Mouse (Mus musculus): Measurements from ENCODE around the gene Med1. TPM values are rescaled to one million over a fixed set of nuclear protein-coding genes. Genes with fewer than 3 reads are reported as not detected.
"Not testable (repeated sequence)": the region's sequence is repeated elsewhere in the genome, so short reads cannot be mapped to it uniquely, and the experiment has no call there.

The Med1 gene
- total RNA-seq (2014; fragmentation: Nextera tagmentation): 168 and 188 TPM in 2 replicates
- total RNA-seq (2017): 38.9 and 44.2 TPM in 2 replicates
- polyA plus RNA-seq (2012): 16.6 and 18.0 TPM in 2 replicates

GRCm38 (mm10) chr11:98192901-98193805 lies at the start of gene Med1:
Med1 (minus strand) TSS chr11:98193293.
- Histone ChIP-seq H3K9me3 (replicated peaks) (no peaks in the 10 kb centered on the region), H3K36me3 (replicated peaks) (peaks cover 32% of the 10 kb centered on the region), H3K27me3 (ENCODE audit: insufficient read depth, low read length) (no peaks in the 10 kb centered on the region), H3K4me1 (ENCODE audit: insufficient read depth, low read depth, low read length) (peaks cover 30% of the 10 kb centered on the region), H3K4me3 (ENCODE audit: low read depth, low read length) (peak within 1 kb of the TSS; percentile 94)
- TF ChIP-seq GATA2 (IDR thresholded peaks at IDR 0.05; ENCODE audit: borderline replicate concordance, low read depth, low read length): no peak
- TF ChIP-seq POLR2AphosphoS5 (IDR thresholded peaks at IDR 0.05; ENCODE audit: insufficient replicate concordance, low read depth, low read length): no peak
- no peak for TF ChIP-seq GATA1 (IDR thresholded peaks at IDR 0.05; ENCODE audit: borderline replicate concordance, low read length)
- TF ChIP-seq CTCF (IDR thresholded peaks at IDR 0.05; ENCODE audit: low read depth, low read length): no peak
- no peak for TF ChIP-seq TAL1 (conservative IDR thresholded peaks at IDR 0.05; ENCODE audit: low read depth, low read length)
- ATAC-seq (ENCODE audit: extremely low read depth, insufficient number of reproducible peaks, low FRiP score, poor library complexity, severe bottlenecking): peak; percentile 86
- DNase-seq (ENCODE audit: low spot score): peak; percentile 91

GRCm38 (mm10) chr11:98238995-98239394 lies 45.9 kb upstream of the Med1 start:
- peaks cover 85% of the 10 kb centered on the region for H3K36me3 ChIP-seq (replicated peaks)
- no peaks in the 10 kb centered on the region for H3K4me1 ChIP-seq (ENCODE audit: insufficient read depth, low read depth, low read length)
- H3K27me3 ChIP-seq (ENCODE audit: insufficient read depth, low read length): no peaks in the 10 kb centered on the region
- no peaks in the 10 kb centered on the region for H3K9me3 ChIP-seq (replicated peaks)
- ATAC-seq (ENCODE audit: extremely low read depth, insufficient number of reproducible peaks, low FRiP score, poor library complexity, severe bottlenecking) (no peak), DNase-seq (ENCODE audit: low spot score) (no peak)
- TF ChIP-seq POLR2AphosphoS5 (IDR thresholded peaks at IDR 0.05; ENCODE audit: insufficient replicate concordance, low read depth, low read length) (no peak), GATA1 (IDR thresholded peaks at IDR 0.05; ENCODE audit: borderline replicate concordance, low read length) (no peak), TAL1 (conservative IDR thresholded peaks at IDR 0.05; ENCODE audit: low read depth, low read length) (no peak), GATA2 (IDR thresholded peaks at IDR 0.05; ENCODE audit: borderline replicate concordance, low read depth, low read length) (no peak), CTCF (IDR thresholded peaks at IDR 0.05; ENCODE audit: low read depth, low read length) (no peak)
- H3K4me3 ChIP-seq (ENCODE audit: low read depth, low read length): no peak overlapping the region

DNA sequence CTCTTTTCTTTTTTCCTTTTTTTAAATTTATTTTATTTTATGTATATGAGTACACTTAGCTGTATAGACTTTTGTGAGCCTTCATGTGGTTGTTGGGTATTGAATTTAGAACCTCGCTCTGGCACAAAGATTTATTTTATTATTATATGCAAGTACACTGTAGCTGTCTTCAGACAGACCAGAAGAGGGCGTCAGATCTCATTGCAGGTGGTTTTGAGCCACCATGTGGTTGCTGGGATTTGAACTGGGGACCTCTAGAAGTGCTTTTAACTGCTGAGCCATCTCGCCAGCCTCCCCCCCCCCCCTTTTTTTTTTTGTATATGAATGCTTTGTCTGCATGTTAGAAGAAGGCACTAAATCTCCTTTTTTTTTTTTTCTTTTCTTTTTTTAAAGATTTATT lies 45.3 kb upstream of the Med1 start:
- no peaks in the 10 kb centered on the region for H3K4me1 ChIP-seq (ENCODE audit: insufficient read depth, low read depth, low read length)
- DNase-seq (ENCODE audit: low spot score): no peak
- TF ChIP-seq TAL1 (conservative IDR thresholded peaks at IDR 0.05; ENCODE audit: low read depth, low read length) (no peak), CTCF (IDR thresholded peaks at IDR 0.05; ENCODE audit: low read depth, low read length) (no peak), GATA2 (IDR thresholded peaks at IDR 0.05; ENCODE audit: borderline replicate concordance, low read depth, low read length) (no peak), GATA1 (IDR thresholded peaks at IDR 0.05; ENCODE audit: borderline replicate concordance, low read length) (no peak)
- H3K27me3 ChIP-seq (ENCODE audit: insufficient read depth, low read length): no peaks in the 10 kb centered on the region
- H3K4me3 ChIP-seq (ENCODE audit: low read depth, low read length): no peak overlapping the region
- H3K36me3 ChIP-seq (replicated peaks): peaks cover 83% of the 10 kb centered on the region
- H3K9me3 ChIP-seq (replicated peaks): no peaks in the 10 kb centered on the region
- ATAC-seq (ENCODE audit: extremely low read depth, insufficient number of reproducible peaks, low FRiP score, poor library complexity, severe bottlenecking): no peak

GRCm38 (mm10) chr11:98226349-98226748 lies 33.3 kb upstream of the Med1 start:
- ATAC-seq (ENCODE audit: extremely low read depth, insufficient number of reproducible peaks, low FRiP score, poor library complexity, severe bottlenecking) (no peak), DNase-seq (ENCODE audit: low spot score) (no peak)
- Histone ChIP-seq H3K9me3 (replicated peaks) (no peaks in the 10 kb centered on the region), H3K36me3 (replicated peaks) (peaks cover 85% of the 10 kb centered on the region), H3K4me3 (ENCODE audit: low read depth, low read length) (no peak overlapping the region), H3K27me3 (ENCODE audit: insufficient read depth, low read length) (no peaks in the 10 kb centered on the region), H3K4me1 (ENCODE audit: insufficient read depth, low read depth, low read length) (peaks cover 6% of the 10 kb centered on the region)
- TF ChIP-seq POLR2AphosphoS5 (IDR thresholded peaks at IDR 0.05; ENCODE audit: insufficient replicate concordance, low read depth, low read length): no peak
- TF ChIP-seq GATA1 (IDR thresholded peaks at IDR 0.05; ENCODE audit: borderline replicate concordance, low read length): no peak
- TF ChIP-seq GATA2 (IDR thresholded peaks at IDR 0.05; ENCODE audit: borderline replicate concordance, low read depth, low read length): no peak
- TF ChIP-seq TAL1 (conservative IDR thresholded peaks at IDR 0.05; ENCODE audit: low read depth, low read length): no peak
- TF ChIP-seq CTCF (IDR thresholded peaks at IDR 0.05; ENCODE audit: low read depth, low read length): no peak

- no peak overlapping the region for H3K4me3 ChIP-seq (ENCODE audit: low read depth, low read length)
- ATAC-seq (ENCODE audit: extremely low read depth, insufficient number of reproducible peaks, low FRiP score, poor library complexity, severe bottlenecking): no peak
Measured at GRCm38 (mm10) chr11:98213311-98213710, 20.2 kb upstream of the Med1 start.

GRCm38 (mm10) chr11:98209661-98210060 lies 16.6 kb upstream of the Med1 start:
- not testable (repeated sequence) for H3K9me3 ChIP-seq (replicated peaks); H3K4me3 ChIP-seq (ENCODE audit: low read depth, low read length); ATAC-seq (ENCODE audit: extremely low read depth, insufficient number of reproducible peaks, low FRiP score, poor library complexity, severe bottlenecking); DNase-seq (ENCODE audit: low spot score); H3K27me3 ChIP-seq (ENCODE audit: insufficient read depth, low read length)
- Histone ChIP-seq H3K36me3 (replicated peaks) (peaks cover 70% of the 10 kb centered on the region), H3K4me1 (ENCODE audit: insufficient read depth, low read depth, low read length) (peaks cover 41% of the 10 kb centered on the region)

More at GRCm38 (mm10) chr11:98213311-98213710, 20.2 kb upstream of the Med1 start:
- H3K27me3 ChIP-seq (ENCODE audit: insufficient read depth, low read length): no peaks in the 10 kb centered on the region
- no peak for DNase-seq (ENCODE audit: low spot score)
- H3K36me3 ChIP-seq (replicated peaks): peaks cover 83% of the 10 kb centered on the region
- peaks cover 37% of the 10 kb centered on the region for H3K4me1 ChIP-seq (ENCODE audit: insufficient read depth, low read depth, low read length)
- H3K9me3 ChIP-seq (replicated peaks): no peaks in the 10 kb centered on the region
- TF ChIP-seq GATA1 (IDR thresholded peaks at IDR 0.05; ENCODE audit: borderline replicate concordance, low read length): no peak

- H3K9me3 ChIP-seq (replicated peaks); H3K4me3 ChIP-seq (ENCODE audit: low read depth, low read length); ATAC-seq (ENCODE audit: extremely low read depth, insufficient number of reproducible peaks, low FRiP score, poor library complexity, severe bottlenecking); H3K27me3 ChIP-seq (ENCODE audit: insufficient read depth, low read length); DNase-seq (ENCODE audit: low spot score): not testable (repeated sequence)
- Histone ChIP-seq H3K36me3 (replicated peaks) (peaks cover 46% of the 10 kb centered on the region), H3K4me1 (ENCODE audit: insufficient read depth, low read depth, low read length) (peaks cover 28% of the 10 kb centered on the region)
Measured at GRCm38 (mm10) chr11:98206281-98206680, 13.2 kb upstream of the Med1 start.

All from G1E (cell line).